Mouse (Mus musculus) brain, embryonic 14.5 days (tissue): Measurements from ENCODE around the gene Lrrc55.

Experiments used
- CTCF ChIP-seq: fragments of 200-500 bp; IDR thresholded peaks from 2 replicates; pipeline ENCODE4 v1.5.1; 2012; ENCODE audit warnings: inconsistent platforms, mild to moderate bottlenecking, moderate library complexity, borderline replicate concordance; ENCODE audit not compliant: insufficient read depth, insufficient read length; ENCODE audit errors: extremely low read depth
- POLR2A ChIP-seq: fragments of 200-500 bp; IDR thresholded peaks from 2 replicates; pipeline ENCODE4 v1.6.1; 2012; ENCODE audit warnings: mild to moderate bottlenecking, inconsistent platforms, borderline replicate concordance; ENCODE audit not compliant: poor library complexity, insufficient read depth, insufficient read length, severe bottlenecking; ENCODE audit errors: extremely low read depth

GRCm38 (mm10) chr2:85167624-85168023 lies 29.4 kb downstream of the Lrrc55 start:
- no peak for TF ChIP-seq CTCF
- no peak for TF ChIP-seq POLR2A
